Mouse (Mus musculus) heart, embryonic 11.5 days (tissue): ENCODE measurements at regions not wholly inside any gene's neighbourhood (a gene's known extent, or its start where the extent isn't known, plus 50 kb on each side); places are given as distances from the start of the nearest gene placed in this dataset.

ENCODE experiments used
- ATAC-seq: fragments of 200-750 bp; cut with Nextera tagmentation; replicated peaks from 2 replicates; pipeline ENCODE4 v1.8.0; 2017; ENCODE audit warnings: moderate library complexity; ENCODE audit not compliant: insufficient number of reproducible peaks, low FRiP score, low TSS enrichment
- H3K27ac ChIP-seq: fragments of 300-500 bp; sonication (generic); 2 replicates; pipeline ENCODE4 v1.5.1; 2014; ENCODE audit warnings: mild to moderate bottlenecking, low read depth, low read length
- H3K27me3 ChIP-seq: fragments of 300-500 bp; sonication (generic); 2 replicates; pipeline ENCODE4 v1.6.1; 2014; ENCODE audit warnings: mild to moderate bottlenecking, low read length, mixed read lengths; ENCODE audit not compliant: control insufficient read depth, insufficient read depth
- H3K36me3 ChIP-seq: fragments of 300-500 bp; sonication (generic); 2 replicates; pipeline ENCODE4 v1.6.1; 2014; ENCODE audit warnings: mild to moderate bottlenecking, low read length, moderate library complexity, mixed read lengths; ENCODE audit not compliant: control insufficient read depth, insufficient read depth
- H3K4me1 ChIP-seq: fragments of 300-500 bp; sonication (generic); 2 replicates; pipeline ENCODE4 v1.6.1; 2014; ENCODE audit warnings: low read length; ENCODE audit not compliant: control insufficient read depth, insufficient read depth
- H3K4me2 ChIP-seq: fragments of 300-500 bp; sonication (generic); 2 replicates; pipeline ENCODE4 v1.6.1; 2014; ENCODE audit warnings: mild to moderate bottlenecking, moderate library complexity
- H3K4me3 ChIP-seq: fragments of 300-500 bp; sonication (generic); 2 replicates; pipeline ENCODE4 v1.5.1; 2014; ENCODE audit warnings: low read depth, low read length
- H3K9ac ChIP-seq: fragments of 300-500 bp; sonication (generic); 2 replicates; pipeline ENCODE4 v1.6.1; 2014; ENCODE audit warnings: mild to moderate bottlenecking, low read depth, low read length, moderate library complexity
- H3K9me3 ChIP-seq: fragments of 300-500 bp; sonication (generic); replicated peaks from 2 replicates; pipeline ENCODE4 v1.6.1; 2016; ENCODE audit warnings: low read length; ENCODE audit not compliant: control insufficient read depth
- WGBS: fragments of 180-500 bp; shearing (Covaris S2); extraction: QIAGEN DNeasy Blood & Tissue Kit; methylation state at CpG from one replicate; pipeline ENCODE4 v1.1.7; 2014; ENCODE audit not compliant: insufficient replicate concordance; 5-methylcytosine and 5-hydroxymethylcytosine counted together

GRCm38 (mm10) chr19:30289721-30290120 lies 57.0 kb downstream of the Mbl2 start:
- Histone ChIP-seq H3K36me3 (no peaks in the 10 kb centered on the region), H3K27ac (no peak overlapping the region), H3K4me1 (no peaks in the 10 kb centered on the region), H3K9me3 (no peaks in the 10 kb centered on the region), H3K9ac (no peak overlapping the region), H3K4me3 (no peak overlapping the region), H3K4me2 (no peak overlapping the region), H3K27me3 (0 out of 2 replicates have a peak, but pooled peaks cover 5% of the 10 kb centered on the region)
- no peak for ATAC-seq
- WGBS: 68% methylated on average over 4 of the region's 4 CpGs

GRCm38 (mm10) chr19:30295263-30295704 lies 62.5 kb downstream of the Mbl2 start:
- H3K27me3 ChIP-seq: no peaks in the 10 kb centered on the region
- no peaks in the 10 kb centered on the region for H3K36me3 ChIP-seq
- no peak overlapping the region for H3K4me3 ChIP-seq
- peak overlapping the region; percentile 43; the same call in 1 of the 2 replicates for H3K4me2 ChIP-seq
- H3K9me3 ChIP-seq: no peaks in the 10 kb centered on the region
- no peak overlapping the region for H3K9ac ChIP-seq
- WGBS: 36% methylated on average over 15 of the region's 15 CpGs
- H3K4me1 ChIP-seq: no peaks in the 10 kb centered on the region
- ATAC-seq: no peak
- no peak overlapping the region for H3K27ac ChIP-seq

GRCm38 (mm10) chr19:30296024-30296423 lies 63.3 kb downstream of the Mbl2 start:
- no peak overlapping the region for H3K4me2 ChIP-seq
- H3K9ac ChIP-seq: no peak overlapping the region
- H3K27me3 ChIP-seq: no peaks in the 10 kb centered on the region
- WGBS: 82% methylated on average over 3 of the region's 3 CpGs
- no peak for ATAC-seq
- H3K36me3 ChIP-seq: no peaks in the 10 kb centered on the region
- H3K9me3 ChIP-seq: no peaks in the 10 kb centered on the region
- H3K27ac ChIP-seq: no peak overlapping the region
- no peak overlapping the region for H3K4me3 ChIP-seq
- H3K4me1 ChIP-seq: no peaks in the 10 kb centered on the region

- no peak overlapping the region for H3K27ac ChIP-seq
- no peak overlapping the region for H3K4me2 ChIP-seq
- H3K9me3 ChIP-seq: no peaks in the 10 kb centered on the region
- no peak for ATAC-seq
- no peaks in the 10 kb centered on the region for H3K4me1 ChIP-seq
- H3K36me3 ChIP-seq: no peaks in the 10 kb centered on the region
- H3K27me3 ChIP-seq: no peaks in the 10 kb centered on the region
- whole genome bisulfite sequencing: 77% methylated on average over 3 of the region's 3 CpGs
- H3K9ac ChIP-seq: no peak overlapping the region
- no peak overlapping the region for H3K4me3 ChIP-seq
Measured at GRCm38 (mm10) chr19:30299536-30299935, 66.8 kb downstream of the Mbl2 start.

GRCm38 (mm10) chr19:30302281-30302680 lies 69.5 kb downstream of the Mbl2 start:
- ATAC-seq: no peak
- Histone ChIP-seq H3K9me3 (no peaks in the 10 kb centered on the region), H3K27ac (no peak overlapping the region), H3K4me2 (no peak overlapping the region), H3K4me1 (no peaks in the 10 kb centered on the region), H3K4me3 (no peak overlapping the region), H3K27me3 (no peaks in the 10 kb centered on the region), H3K9ac (no peak overlapping the region), H3K36me3 (no peaks in the 10 kb centered on the region)
- WGBS: 61% methylated on average over 4 of the region's 4 CpGs

- Histone ChIP-seq H3K4me2 (no peak overlapping the region), H3K27me3 (no peaks in the 10 kb centered on the region), H3K4me3 (no peak overlapping the region), H3K4me1 (no peaks in the 10 kb centered on the region), H3K9ac (no peak overlapping the region), H3K9me3 (no peaks in the 10 kb centered on the region), H3K27ac (no peak overlapping the region), H3K36me3 (no peaks in the 10 kb centered on the region)
- 70% methylated on average over 2 of the region's 2 CpGs for WGBS
- no peak for ATAC-seq
Measured at GRCm38 (mm10) chr19:30306379-30306778, 73.6 kb downstream of the Mbl2 start.

GRCm38 (mm10) chr19:30306919-30307318 lies 74.2 kb downstream of the Mbl2 start:
- ATAC-seq: no peak
- WGBS: 70% methylated on average over 6 of the region's 6 CpGs
- Histone ChIP-seq H3K27ac (no peak overlapping the region), H3K4me3 (no peak overlapping the region), H3K4me1 (no peaks in the 10 kb centered on the region), H3K27me3 (no peaks in the 10 kb centered on the region), H3K36me3 (no peaks in the 10 kb centered on the region), H3K4me2 (no peak overlapping the region), H3K9ac (no peak overlapping the region), H3K9me3 (no peaks in the 10 kb centered on the region)

- Histone ChIP-seq H3K9ac (no peak overlapping the region), H3K4me1 (no peaks in the 10 kb centered on the region), H3K27me3 (no peaks in the 10 kb centered on the region), H3K36me3 (no peaks in the 10 kb centered on the region), H3K4me2 (no peak overlapping the region), H3K9me3 (no peaks in the 10 kb centered on the region), H3K27ac (no peak overlapping the region), H3K4me3 (no peak overlapping the region)
- no peak for ATAC-seq
- WGBS: 82% methylated on average over 3 of the region's 3 CpGs
Measured at GRCm38 (mm10) chr19:30317314-30317713, 84.6 kb downstream of the Mbl2 start.

- no peaks in the 10 kb centered on the region for H3K27me3 ChIP-seq
Measured at GRCm38 (mm10) chr19:30327693-30328092, 95.0 kb downstream of the Mbl2 start.

More at GRCm38 (mm10) chr19:30327693-30328092, 95.0 kb downstream of the Mbl2 start:
- H3K27ac ChIP-seq: no peak overlapping the region
- no peaks in the 10 kb centered on the region for H3K9me3 ChIP-seq
- H3K4me3 ChIP-seq: no peak overlapping the region
- H3K4me2 ChIP-seq: no peak overlapping the region
- no peak for ATAC-seq
- H3K9ac ChIP-seq: no peak overlapping the region
- no peaks in the 10 kb centered on the region for H3K4me1 ChIP-seq
- no peaks in the 10 kb centered on the region for H3K36me3 ChIP-seq
